9 mouse cellular contexts compared by ENCODE assay signal in the genomic region with DNA sequence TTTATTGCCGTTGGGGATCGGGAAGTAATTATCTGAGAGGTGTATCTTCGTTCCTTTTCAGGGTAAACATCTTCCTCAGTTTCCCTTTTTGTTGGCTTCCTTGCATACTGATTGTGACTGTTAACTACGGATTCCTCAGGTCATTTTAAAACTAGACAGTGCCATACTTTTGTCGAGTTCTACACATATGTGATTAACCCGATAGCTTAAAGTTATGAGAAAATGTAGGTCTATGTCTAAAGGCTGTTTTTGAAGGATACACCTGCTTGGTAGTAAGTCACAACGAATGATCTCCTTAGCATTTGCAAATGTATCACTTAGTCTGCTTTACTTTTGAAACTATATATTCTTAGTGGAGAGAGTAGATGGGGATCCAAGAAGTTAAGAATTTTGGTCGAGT. TPM values are rescaled to one million over a fixed set of nuclear protein-coding genes. Genes with fewer than 3 reads are reported as not detected.
DNase-seq lines count a peak whose midpoint lies in the region; ATAC-seq and TF ChIP-seq lines count a peak whose summit lies in the region.
"Had no signal": no experiment of that assay in that cellular context is flagged by ENCODE, and none has a peak within 500 bp of the region (broad histone marks: within the 10 kb centered on the region; RNA-seq: fewer than 3 reads in every experiment).

No protein-coding gene starts in this region.

- no peaks in the 10 kb centered on the region for H3K4me1 ChIP-seq in kidney, postnatal 0 days (replicated peaks; ENCODE audit: insufficient read depth, low read length)
- H3K4me1 ChIP-seq in brown adipose tissue, adult 24 weeks (ENCODE audit: control insufficient read depth, insufficient read depth, insufficient read length, low read length), result peaks cover 3% of the 10 kb centered on the region; the same call in 1 of the 2 replicates
- H3K4me1 ChIP-seq in hindbrain, embryonic 11.5 days (replicated peaks; ENCODE audit: control insufficient read depth, insufficient read depth, low read length), result peaks cover 7% of the 10 kb centered on the region; the same call in 1 of the 2 replicates
- no peaks in the 10 kb centered on the region; the same call in 1 of the 2 replicates for H3K4me1 ChIP-seq in liver, embryonic 16.5 days (ENCODE audit: control insufficient read depth, low read depth, low read length)

- TF ChIP-seq CTCF in kidney, postnatal 0 days (IDR thresholded peaks at IDR 0.05; ENCODE audit: low read depth), result no peak

- 17% methylated on average over 8 of the region's 8 CpGs for WGBS in kidney, postnatal 0 days
- WGBS in hindbrain, embryonic 11.5 days, result 25% methylated on average over 8 of the region's 8 CpGs
- 13% methylated on average over 8 of the region's 8 CpGs for WGBS in liver, embryonic 16.5 days (ENCODE audit: insufficient replicate concordance)

- H3K9me3 ChIP-seq in kidney, postnatal 0 days (replicated peaks; ENCODE audit: low read length), result no peaks in the 10 kb centered on the region
- no peaks in the 10 kb centered on the region for H3K9me3 ChIP-seq in hindbrain, embryonic 11.5 days (ENCODE audit: control insufficient read depth, low read length)
- H3K9me3 ChIP-seq in liver, embryonic 16.5 days (replicated peaks; ENCODE audit: control insufficient read depth, low read length), result no peaks in the 10 kb centered on the region

- DNase-seq in kidney, postnatal 0 days (ENCODE audit: low spot score), result no peak
- DNase-seq in kidney, postnatal 36 days, result no peak
- DNase-seq in hindbrain, embryonic 11.5 days (ENCODE audit: low spot score), result peak; percentile 25
- DNase-seq in adrenal gland, postnatal 10 days, result no peak
- DNase-seq: kidney, adult 8-10 months; right cerebral cortex, postnatal 25 days had no signal

- peak overlapping the region; percentile 61 for H3K4me2 ChIP-seq in kidney, postnatal 0 days (ENCODE audit: low read length)
- peak overlapping the region; percentile 89; the same call in 1 of the 2 replicates for H3K4me2 ChIP-seq in hindbrain, embryonic 11.5 days (replicated peaks; ENCODE audit: low read depth, low read length)
- peak overlapping the region; percentile 63 for H3K4me2 ChIP-seq in liver, embryonic 16.5 days (ENCODE audit: low read depth, low read length)

- no peak for ATAC-seq in kidney, postnatal 0 days (replicated peaks; ENCODE audit: low FRiP score, low read depth)
- ATAC-seq in hindbrain, embryonic 11.5 days (ENCODE audit: low FRiP score), result no peak
- no peak for ATAC-seq in liver, embryonic 16.5 days (ENCODE audit: low read depth)
- ATAC-seq in monocyte, adult 5-6 weeks (replicated peaks; ENCODE audit: insufficient number of reproducible peaks, low FRiP score, low TSS enrichment, poor library complexity, severe bottlenecking), result no peak

- peak overlapping the region; percentile 65 for H3K4me3 ChIP-seq in kidney, postnatal 0 days (replicated peaks; ENCODE audit: low read depth, low read length)
- H3K4me3 ChIP-seq in brown adipose tissue, adult 24 weeks (ENCODE audit: insufficient read depth, low read depth, low read length), result peak overlapping the region; percentile 61; the same call in 1 of the 2 replicates
- no peak overlapping the region for H3K4me3 ChIP-seq in hindbrain, embryonic 11.5 days (ENCODE audit: low read depth, low read length)
- H3K4me3 ChIP-seq in liver, embryonic 16.5 days (ENCODE audit: low read depth, low read length), result peak overlapping the region; percentile 60

- H3K36me3 ChIP-seq in kidney, postnatal 0 days (ENCODE audit: insufficient read depth, low read length), result no peaks in the 10 kb centered on the region
- no peaks in the 10 kb centered on the region for H3K36me3 ChIP-seq in hindbrain, embryonic 11.5 days (ENCODE audit: control insufficient read depth, insufficient read depth, low read length)
- H3K36me3 ChIP-seq in liver, embryonic 16.5 days (ENCODE audit: control insufficient read depth, insufficient read depth), result no peaks in the 10 kb centered on the region

- no peaks in the 10 kb centered on the region for H3K27me3 ChIP-seq in kidney, postnatal 0 days (ENCODE audit: insufficient read depth, low read length)
- peaks cover 43% of the 10 kb centered on the region for H3K27me3 ChIP-seq in hindbrain, embryonic 11.5 days (ENCODE audit: control insufficient read depth, insufficient read depth, low read length)
- H3K27me3 ChIP-seq in liver, embryonic 16.5 days (ENCODE audit: control insufficient read depth, insufficient read depth, low read depth, low read length), result peaks cover 33% of the 10 kb centered on the region

- H3K27ac ChIP-seq in kidney, postnatal 0 days, result no peak overlapping the region
- no peak overlapping the region for H3K27ac ChIP-seq in brown adipose tissue, adult 24 weeks (replicated peaks; ENCODE audit: low read depth, low read length)
- no peak overlapping the region for H3K27ac ChIP-seq in hindbrain, embryonic 11.5 days (ENCODE audit: low read depth, low read length)
- no peak overlapping the region for H3K27ac ChIP-seq in liver, embryonic 16.5 days (ENCODE audit: low read length)

- H3K9ac ChIP-seq in kidney, postnatal 0 days (ENCODE audit: low read depth, low read length), result no peak overlapping the region
- no peak overlapping the region for H3K9ac ChIP-seq in hindbrain, embryonic 11.5 days (ENCODE audit: low read depth, low read length)
- H3K9ac ChIP-seq in liver, embryonic 16.5 days (ENCODE audit: low read depth, low read length), result no peak overlapping the region

RNA-seq across cellular contexts. Expression of a gene that starts 0.9 kb away (rescaled TPM):
- polyA plus RNA-seq in kidney, postnatal 0 days (2015; fragmentation: Nextera tagmentation; extraction: Ambion mirVana), result 51.7 and 52.8 TPM in 2 replicates
- polyA plus RNA-seq in brown adipose tissue, adult 24 weeks (2012; ENCODE audit: insufficient read depth, insufficient read length, missing spikeins), result 0.63 and 1.1 TPM in 2 replicates
- polyA plus RNA-seq in hindbrain, embryonic 11.5 days (2014; fragmentation: Nextera tagmentation; extraction: Ambion mirVana), result 6.0 and 6.3 TPM in 2 replicates
- polyA plus RNA-seq in liver, embryonic 16.5 days (2015; fragmentation: Nextera tagmentation; extraction: Ambion mirVana), result 47.0 and 61.6 TPM in 2 replicates
- total RNA-seq in adrenal gland, postnatal 10 days (2021), result 10 to 100 TPM; 18.5 to 19.1 TPM
- total RNA-seq in monocyte, adult 5-6 weeks (2017), result 2.1 to 7.3 TPM (median 4.2 TPM) in 3 replicates
